Mouse (Mus musculus) embryonic facial prominence, embryonic 14.5 days (tissue): ENCODE measurements around the gene Plxna1. TPM values are rescaled to one million over a fixed set of nuclear protein-coding genes. Genes with fewer than 3 reads are reported as not detected.
A peak's percentile ranks its signal among the peaks of the same experiment; 100 is the strongest.

ENCODE experiments used
- ATAC-seq: fragments of 200-750 bp; cut with Nextera tagmentation; 2 replicates; pipeline ENCODE4 v1.8.0; 2017; ENCODE audit warnings: low read depth, moderate number of reproducible peaks, moderate TSS enrichment
- DNase-seq: peaks from one replicate; pipeline ENCODE4 v3.0.0-alpha.2; 2015; ENCODE audit warnings: low spot score
- H3K27ac ChIP-seq: fragments of 300-500 bp; sonication (generic); replicated peaks from 2 replicates; pipeline ENCODE4 v1.5.1; 2014; ENCODE audit warnings: low read depth, mild to moderate bottlenecking, low read length, moderate library complexity
- H3K27me3 ChIP-seq: fragments of 300-500 bp; sonication (generic); replicated peaks from 2 replicates; pipeline ENCODE4 v1.6.1; 2014; ENCODE audit warnings: low read length; ENCODE audit not compliant: control insufficient read depth, insufficient read depth
- H3K36me3 ChIP-seq: fragments of 300-500 bp; sonication (generic); 2 replicates; pipeline ENCODE4 v1.6.1; 2014; ENCODE audit warnings: low read length, mixed read lengths; ENCODE audit not compliant: control insufficient read depth, insufficient read depth
- H3K4me1 ChIP-seq: fragments of 300-500 bp; sonication (generic); 2 replicates; pipeline ENCODE4 v1.6.1; 2014; ENCODE audit warnings: antibody characterized with exemption, low read length; ENCODE audit not compliant: control insufficient read depth, insufficient read depth
- H3K4me2 ChIP-seq: fragments of 300-500 bp; sonication (generic); 2 replicates; pipeline ENCODE4 v1.6.1; 2014; ENCODE audit warnings: low read depth, mild to moderate bottlenecking, low read length, moderate library complexity, mixed read lengths
- H3K4me3 ChIP-seq: fragments of 300-500 bp; sonication (generic); 2 replicates; pipeline ENCODE4 v1.5.1; 2014; ENCODE audit warnings: low read depth, mild to moderate bottlenecking, low read length
- H3K9ac ChIP-seq: fragments of 300-500 bp; sonication (generic); 2 replicates; pipeline ENCODE4 v1.6.1; 2014; ENCODE audit warnings: low read depth, mild to moderate bottlenecking, low read length, moderate library complexity, mixed read lengths
- H3K9me3 ChIP-seq: fragments of 300-500 bp; sonication (generic); 2 replicates; pipeline ENCODE4 v1.6.1; 2016; ENCODE audit warnings: low read length; ENCODE audit not compliant: control insufficient read depth
- WGBS: fragments of 180-500 bp; shearing (Covaris S2); extraction: QIAGEN DNeasy Blood & Tissue Kit; methylation state at CpG from one replicate; pipeline ENCODE4 v1.1.7; 2014; 5-methylcytosine and 5-hydroxymethylcytosine counted together
- polyA plus RNA-seq: library from polyadenylated mRNA; unstranded; fragments of >200 nt; fragmentation: Nextera tagmentation; extraction: Ambion mirVana; gene quantifications from 2 replicates; pipeline ENCODE4 v1.2.1, GENCODE M21; 2014

Gene Plxna1
- 31.7 and 31.8 TPM in 2 replicates for polyA plus RNA-seq

GRCm38 (mm10) chr6:89362281-89363106, at the start of gene Plxna1:
TSS of gene Plxna1 (minus strand) at chr6:89362620.
- peak within 1 kb of the TSS; percentile 83 for H3K27ac ChIP-seq
- H3K27me3 ChIP-seq: no peaks in the 10 kb centered on the region
- H3K4me3 ChIP-seq: peak within 1 kb of the TSS; percentile 98
- peak within 1 kb of the TSS; percentile 100 for H3K4me2 ChIP-seq
- peak within 1 kb of the TSS; percentile 97 for H3K9ac ChIP-seq
- peak; percentile 87 for ATAC-seq
- WGBS: under 1% methylated on average over 32 of the region's 110 CpGs
- peaks cover 2% of the 10 kb centered on the region; the same call in 1 of the 2 replicates for H3K9me3 ChIP-seq
- H3K36me3 ChIP-seq: no peaks in the 10 kb centered on the region; the same call in 1 of the 2 replicates
- DNase-seq: peak; percentile 69
- peaks cover 29% of the 10 kb centered on the region for H3K4me1 ChIP-seq

GRCm38 (mm10) chr6:89409041-89409440, 46.6 kb upstream of the Plxna1 start:
- H3K27me3 ChIP-seq: no peaks in the 10 kb centered on the region
- DNase-seq (no peak), ATAC-seq (no peak)
- no peaks in the 10 kb centered on the region for H3K9me3 ChIP-seq
- H3K4me1 ChIP-seq: no peaks in the 10 kb centered on the region
- H3K4me3 ChIP-seq: no peak overlapping the region
- H3K36me3 ChIP-seq: no peaks in the 10 kb centered on the region
- 100% methylated on average over 1 of the region's 1 CpGs for WGBS
- no peak overlapping the region for H3K4me2 ChIP-seq
- no peak overlapping the region for H3K9ac ChIP-seq
- H3K27ac ChIP-seq: no peak overlapping the region

GRCm38 (mm10) chr6:89408259-89408658, 45.8 kb upstream of the Plxna1 start:
- H3K9me3 ChIP-seq: no peaks in the 10 kb centered on the region
- no peak overlapping the region for H3K27ac ChIP-seq
- H3K4me1 ChIP-seq: no peaks in the 10 kb centered on the region
- no peaks in the 10 kb centered on the region for H3K36me3 ChIP-seq
- no peak overlapping the region for H3K9ac ChIP-seq
- no peak overlapping the region for H3K4me2 ChIP-seq
- no peaks in the 10 kb centered on the region for H3K27me3 ChIP-seq
- DNase-seq (no peak), ATAC-seq (no peak)
- no peak overlapping the region for H3K4me3 ChIP-seq
- WGBS: 81% methylated on average over 5 of the region's 5 CpGs

- no peak for DNase-seq
- WGBS: 77% methylated on average over 3 of the region's 3 CpGs
- no peak overlapping the region for H3K4me2 ChIP-seq
- no peak overlapping the region for H3K27ac ChIP-seq
- no peaks in the 10 kb centered on the region for H3K36me3 ChIP-seq
- no peaks in the 10 kb centered on the region for H3K27me3 ChIP-seq
- H3K9ac ChIP-seq: no peak overlapping the region
- H3K4me3 ChIP-seq: no peak overlapping the region
- no peaks in the 10 kb centered on the region for H3K4me1 ChIP-seq
- peak; percentile 67; the same call in 1 of the 2 replicates for ATAC-seq
- H3K9me3 ChIP-seq: no peaks in the 10 kb centered on the region
Measured at GRCm38 (mm10) chr6:89407247-89407889, 44.9 kb upstream of the Plxna1 start.

- Histone ChIP-seq H3K4me3 (no peak overlapping the region), H3K9me3 (no peaks in the 10 kb centered on the region), H3K4me2 (no peak overlapping the region), H3K9ac (no peak overlapping the region), H3K27ac (no peak overlapping the region), H3K27me3 (no peaks in the 10 kb centered on the region), H3K4me1 (no peaks in the 10 kb centered on the region), H3K36me3 (no peaks in the 10 kb centered on the region)
- no peak for DNase-seq
- 80% methylated on average over 2 of the region's 2 CpGs for WGBS
- ATAC-seq: no peak
Measured at GRCm38 (mm10) chr6:89404964-89405363, 42.5 kb upstream of the Plxna1 start.

GRCm38 (mm10) chr6:89403257-89404225, 41.1 kb upstream of the Plxna1 start:
- ATAC-seq (no peak), DNase-seq (no peak)
- Histone ChIP-seq H3K36me3 (no peaks in the 10 kb centered on the region), H3K4me1 (no peaks in the 10 kb centered on the region), H3K4me2 (no peak overlapping the region), H3K4me3 (no peak overlapping the region), H3K27me3 (no peaks in the 10 kb centered on the region), H3K27ac (no peak overlapping the region), H3K9ac (no peak overlapping the region), H3K9me3 (no peaks in the 10 kb centered on the region)
- WGBS: 78% methylated on average over 2 of the region's 2 CpGs

GRCm38 (mm10) chr6:89402406-89402805, 40.0 kb upstream of the Plxna1 start:
- Histone ChIP-seq H3K4me3 (no peak overlapping the region), H3K27ac (no peak overlapping the region), H3K4me1 (no peaks in the 10 kb centered on the region), H3K9me3 (no peaks in the 10 kb centered on the region), H3K9ac (no peak overlapping the region), H3K27me3 (no peaks in the 10 kb centered on the region), H3K36me3 (no peaks in the 10 kb centered on the region), H3K4me2 (no peak overlapping the region)
- 56% methylated on average over 2 of the region's 2 CpGs for WGBS
- DNase-seq (no peak), ATAC-seq (no peak)

GRCm38 (mm10) chr6:89399564-89399963, 37.1 kb upstream of the Plxna1 start:
- 75% methylated on average over 1 of the region's 1 CpGs for WGBS
- Histone ChIP-seq H3K27ac (no peak overlapping the region), H3K9ac (no peak overlapping the region), H3K4me2 (no peak overlapping the region), H3K4me1 (no peaks in the 10 kb centered on the region), H3K36me3 (no peaks in the 10 kb centered on the region), H3K4me3 (no peak overlapping the region), H3K27me3 (no peaks in the 10 kb centered on the region), H3K9me3 (no peaks in the 10 kb centered on the region)
- no peak for ATAC-seq
- DNase-seq: no peak
